Mouse (Mus musculus) kidney, embryonic 15.5 days (tissue): ENCODE measurements around the gene 1700024G13Rik. TPM values are rescaled to one million over a fixed set of nuclear protein-coding genes. Genes with fewer than 3 reads are reported as not detected.
"Not testable (repeated sequence)": the region's sequence is repeated elsewhere in the genome, so short reads cannot be mapped to it uniquely, and the experiment has no call there.

Source experiments
- ATAC-seq: fragments of 200-750 bp; cut with Nextera tagmentation; replicated peaks from 2 replicates; pipeline ENCODE4 v1.8.0; 2017; ENCODE audit warnings: moderate TSS enrichment; ENCODE audit not compliant: low FRiP score
- H3K27ac ChIP-seq: fragments of 300-500 bp; sonication (generic); 2 replicates; pipeline ENCODE4 v1.5.1; 2015; ENCODE audit warnings: mild to moderate bottlenecking, inconsistent platforms
- H3K27me3 ChIP-seq: fragments of 300-500 bp; sonication (generic); 2 replicates; pipeline ENCODE4 v1.6.1; 2015; ENCODE audit warnings: inconsistent platforms
- H3K36me3 ChIP-seq: fragments of 300-500 bp; sonication (generic); 2 replicates; pipeline ENCODE4 v1.6.1; 2015; ENCODE audit warnings: inconsistent platforms
- H3K4me1 ChIP-seq: fragments of 300-500 bp; sonication (generic); 2 replicates; pipeline ENCODE4 v1.6.1; 2015; ENCODE audit warnings: inconsistent platforms
- H3K4me2 ChIP-seq: fragments of 300-500 bp; sonication (generic); 2 replicates; pipeline ENCODE4 v1.6.1; 2015; ENCODE audit warnings: moderate library complexity, mild to moderate bottlenecking, inconsistent platforms
- H3K4me3 ChIP-seq: fragments of 300-500 bp; sonication (generic); replicated peaks from 2 replicates; pipeline ENCODE4 v1.5.1; 2015; ENCODE audit warnings: mild to moderate bottlenecking, inconsistent platforms
- H3K9ac ChIP-seq: fragments of 300-500 bp; sonication (generic); 2 replicates; pipeline ENCODE4 v1.6.1; 2015; ENCODE audit warnings: mild to moderate bottlenecking, inconsistent platforms
- H3K9me3 ChIP-seq: fragments of 300-500 bp; sonication (generic); replicated peaks from 2 replicates; pipeline ENCODE4 v1.6.1; 2016; ENCODE audit warnings: inconsistent platforms
- WGBS: fragments of 180-500 bp; shearing (Covaris S2); methylation state at CpG from one replicate; pipeline ENCODE4 v1.1.7; 2015; ENCODE audit warnings: mixed read lengths; 5-methylcytosine and 5-hydroxymethylcytosine counted together
- polyA plus RNA-seq: library from polyadenylated mRNA; unstranded; fragments of >200 nt; fragmentation: Nextera tagmentation; extraction: Ambion mirVana; gene quantifications from 2 replicates; pipeline ENCODE4 v1.2.1, GENCODE M21; 2015

1700024G13Rik gene
- polyA plus RNA-seq, 1 experiment from 2014 or later = not detected

DNA sequence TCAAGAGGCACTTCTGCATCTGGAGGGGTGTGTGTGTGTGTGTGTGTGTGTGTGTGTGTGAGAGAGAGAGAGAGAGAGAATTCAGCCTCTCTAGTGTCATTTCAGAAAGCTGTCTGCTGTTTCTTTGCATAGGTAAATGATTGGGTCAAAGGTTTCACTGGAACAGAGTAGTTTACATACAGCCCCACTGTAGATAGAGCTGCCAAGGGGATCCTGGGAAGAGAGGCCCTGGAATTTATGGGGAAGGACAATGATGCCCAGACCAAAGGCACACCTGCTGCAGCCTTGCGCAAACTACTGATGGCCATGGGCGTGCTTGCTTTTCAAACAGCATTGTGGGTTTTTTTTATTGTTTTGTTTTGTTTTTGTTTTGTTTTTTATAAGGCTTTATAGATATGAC is 15.7 kb downstream of the 1700024G13Rik start:
- H3K9ac ChIP-seq = no peak overlapping the region
- H3K9me3 ChIP-seq = no peaks in the 10 kb centered on the region
- ATAC-seq = no peak
- no peak overlapping the region for H3K4me3 ChIP-seq
- no peak overlapping the region for H3K27ac ChIP-seq
- H3K36me3 ChIP-seq = no peaks in the 10 kb centered on the region
- H3K4me1 ChIP-seq = no peaks in the 10 kb centered on the region
- WGBS = 88% methylated on average over 2 of the region's 2 CpGs
- no peaks in the 10 kb centered on the region; the same call in 1 of the 2 replicates for H3K27me3 ChIP-seq
- no peak overlapping the region for H3K4me2 ChIP-seq

DNA sequence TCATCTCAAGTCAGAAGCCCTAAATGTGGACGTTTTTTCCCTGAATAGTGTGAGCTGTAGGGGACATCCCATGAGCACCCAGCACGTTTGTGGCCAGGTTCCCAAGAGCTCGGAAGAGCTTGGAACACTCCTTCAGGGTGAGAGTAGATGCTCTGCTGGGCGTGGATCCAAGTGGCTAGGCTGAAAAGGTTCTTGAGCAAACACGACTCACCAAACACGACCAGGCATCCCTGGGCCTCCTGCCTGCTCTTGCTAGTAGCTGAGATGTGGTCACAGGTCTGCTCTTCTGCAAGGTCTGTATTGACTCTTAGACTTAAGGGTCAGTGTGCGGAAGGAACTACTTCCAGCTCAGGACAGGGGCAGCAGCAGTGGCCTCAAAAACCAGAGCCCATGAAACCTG is 18.4 kb downstream of the 1700024G13Rik start:
- Histone ChIP-seq H3K36me3 (no peaks in the 10 kb centered on the region), H3K4me3 (no peak overlapping the region), H3K27me3 (no peaks in the 10 kb centered on the region), H3K9me3 (no peaks in the 10 kb centered on the region), H3K4me2 (no peak overlapping the region), H3K9ac (no peak overlapping the region), H3K27ac (no peak overlapping the region), H3K4me1 (no peaks in the 10 kb centered on the region)
- 73% methylated on average over 7 of the region's 7 CpGs for WGBS
- no peak for ATAC-seq

DNA sequence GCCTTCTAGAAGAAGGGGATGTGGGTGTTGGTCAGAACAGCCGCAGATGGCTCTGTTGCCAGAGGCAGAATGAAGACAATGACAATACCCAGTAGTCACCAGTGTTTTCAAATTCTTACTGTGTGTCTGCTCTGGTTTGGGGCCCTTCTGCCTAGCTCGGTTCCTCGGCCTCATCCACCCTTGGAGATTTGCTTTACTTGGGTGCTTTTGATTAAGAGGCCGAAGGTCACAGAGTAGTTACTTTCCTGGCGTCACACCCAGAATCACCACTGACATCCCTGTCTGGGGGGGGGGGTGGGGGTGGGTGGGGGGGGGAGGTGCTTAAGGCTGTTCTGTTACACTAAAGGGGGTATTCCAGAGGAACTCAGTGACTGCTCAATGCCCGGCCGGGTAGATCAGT is 23.8 kb downstream of the 1700024G13Rik start:
- no peak overlapping the region for H3K27ac ChIP-seq
- no peaks in the 10 kb centered on the region for H3K27me3 ChIP-seq
- no peak overlapping the region for H3K9ac ChIP-seq
- H3K4me2 ChIP-seq = no peak overlapping the region
- no peak for ATAC-seq
- 46% methylated on average over 7 of the region's 7 CpGs for WGBS
- no peak overlapping the region for H3K4me3 ChIP-seq
- H3K9me3 ChIP-seq = no peaks in the 10 kb centered on the region
- H3K4me1 ChIP-seq = no peaks in the 10 kb centered on the region
- no peaks in the 10 kb centered on the region for H3K36me3 ChIP-seq

DNA sequence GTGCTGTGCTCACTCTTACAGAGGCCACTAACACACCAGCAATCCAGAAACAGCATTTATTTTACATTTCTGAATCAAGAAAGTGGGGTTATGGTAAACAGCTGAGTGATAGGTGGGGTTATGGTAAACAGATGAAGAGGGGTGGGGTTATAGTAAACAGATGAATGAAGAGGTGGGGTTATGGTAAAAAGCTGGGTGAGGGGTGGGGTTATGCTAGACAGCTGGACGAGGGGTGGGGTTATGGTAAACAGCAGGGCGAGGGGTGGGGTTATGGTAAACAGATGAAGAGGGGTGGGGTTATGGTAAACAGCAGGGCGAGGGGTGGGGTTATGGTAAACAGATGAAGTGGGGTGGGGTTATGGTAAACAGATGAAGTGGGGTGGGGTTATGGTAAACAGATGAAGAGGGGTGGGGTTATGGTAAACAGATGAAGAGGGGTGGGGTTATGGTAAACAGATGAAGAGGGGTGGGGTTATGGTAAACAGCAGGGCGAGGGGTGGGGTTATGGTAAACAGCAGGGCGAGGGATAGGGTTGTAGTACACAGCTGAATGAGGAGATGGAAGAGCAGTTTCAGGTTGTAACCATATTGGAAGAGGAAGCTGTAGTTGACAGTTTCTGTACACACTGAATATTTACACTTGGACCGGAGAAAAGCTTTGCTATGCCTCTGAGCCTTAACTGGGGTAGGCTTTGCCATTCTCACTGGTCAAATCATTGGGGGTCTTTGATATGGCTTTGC is 36.8 kb downstream of the 1700024G13Rik start:
- not testable (repeated sequence) for H3K4me2 ChIP-seq, H3K36me3 ChIP-seq, H3K27ac ChIP-seq, H3K9ac ChIP-seq, ATAC-seq, H3K9me3 ChIP-seq, H3K4me3 ChIP-seq, H3K4me1 ChIP-seq, H3K27me3 ChIP-seq
- 32% methylated on average over 6 of the region's 6 CpGs for WGBS

DNA sequence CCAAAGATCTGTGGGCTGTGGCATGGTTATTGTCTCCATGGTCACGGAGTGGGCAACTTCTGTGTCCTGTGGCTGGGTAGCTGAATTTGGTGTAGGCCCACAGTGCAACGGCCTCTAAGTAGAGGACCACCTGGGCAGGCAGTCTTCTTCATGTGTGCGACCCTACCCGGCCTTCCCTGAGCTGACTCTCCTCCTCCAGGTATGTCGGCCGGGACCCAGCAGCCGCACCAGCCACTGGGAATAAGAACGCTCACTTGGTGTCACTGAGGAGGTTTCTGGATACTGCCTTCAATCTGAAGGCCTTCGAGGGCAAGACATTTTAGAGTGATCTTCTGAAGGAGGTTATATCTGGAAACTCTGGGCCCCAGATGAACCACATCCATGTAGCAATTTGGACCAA is 40.9 kb downstream of the 1700024G13Rik start:
- Histone ChIP-seq H3K9me3 (no peaks in the 10 kb centered on the region), H3K4me3 (no peak overlapping the region), H3K27ac (no peak overlapping the region), H3K36me3 (no peaks in the 10 kb centered on the region), H3K27me3 (no peaks in the 10 kb centered on the region), H3K4me1 (no peaks in the 10 kb centered on the region), H3K9ac (no peak overlapping the region), H3K4me2 (no peak overlapping the region)
- WGBS = 89% methylated on average over 9 of the region's 9 CpGs
- ATAC-seq = no peak

DNA sequence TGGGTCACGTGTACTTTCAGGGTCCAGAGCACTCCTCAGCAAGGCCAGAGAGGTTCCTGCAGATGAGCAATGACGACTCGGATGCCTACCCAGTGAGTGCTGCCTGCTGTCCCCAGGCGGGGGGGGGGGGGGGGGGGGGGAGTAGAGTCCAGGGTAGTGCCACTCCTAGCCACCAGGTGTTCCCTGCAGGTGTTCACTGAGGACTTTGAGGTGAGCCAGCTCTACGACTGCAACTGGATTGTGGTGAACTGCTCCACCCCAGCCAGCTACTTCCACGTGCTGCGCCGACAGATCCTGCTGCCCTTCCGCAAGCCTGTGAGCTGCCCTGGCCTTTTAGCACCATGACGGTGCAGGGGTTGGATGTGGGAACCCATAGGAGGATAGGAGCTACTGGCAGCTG is 43.5 kb downstream of the 1700024G13Rik start:
- no peak for ATAC-seq
- Histone ChIP-seq H3K27me3 (no peaks in the 10 kb centered on the region), H3K27ac (no peak overlapping the region), H3K9ac (no peak overlapping the region), H3K4me1 (no peaks in the 10 kb centered on the region), H3K4me2 (no peak overlapping the region), H3K9me3 (no peaks in the 10 kb centered on the region), H3K4me3 (no peak overlapping the region), H3K36me3 (peaks cover 4% of the 10 kb centered on the region; the same call in 1 of the 2 replicates)
- WGBS = 87% methylated on average over 10 of the region's 10 CpGs

DNA sequence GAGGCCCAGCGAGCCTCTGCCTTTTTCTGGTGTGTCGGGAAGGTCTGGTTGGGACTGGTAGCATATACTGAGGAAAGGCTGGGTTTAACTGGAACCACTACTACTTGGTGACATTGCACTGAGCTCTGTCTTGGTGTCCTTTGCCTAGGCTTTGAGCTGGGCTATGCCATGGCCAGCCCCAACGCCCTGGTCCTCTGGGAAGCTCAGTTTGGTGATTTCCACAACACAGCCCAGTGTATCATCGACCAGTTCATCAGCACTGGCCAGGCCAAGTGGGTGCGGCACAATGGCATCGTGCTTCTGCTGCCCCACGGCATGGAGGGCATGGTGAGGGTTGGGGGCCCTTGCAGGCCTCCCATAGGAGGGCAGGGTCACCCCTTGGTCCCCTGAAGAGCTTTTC is 44.0 kb downstream of the 1700024G13Rik start:
- 92% methylated on average over 7 of the region's 7 CpGs for WGBS
- Histone ChIP-seq H3K9me3 (no peaks in the 10 kb centered on the region), H3K9ac (no peak overlapping the region), H3K27me3 (no peaks in the 10 kb centered on the region), H3K4me3 (no peak overlapping the region), H3K4me2 (no peak overlapping the region), H3K36me3 (peaks cover 4% of the 10 kb centered on the region; the same call in 1 of the 2 replicates), H3K27ac (no peak overlapping the region), H3K4me1 (no peaks in the 10 kb centered on the region)
- ATAC-seq = no peak

DNA sequence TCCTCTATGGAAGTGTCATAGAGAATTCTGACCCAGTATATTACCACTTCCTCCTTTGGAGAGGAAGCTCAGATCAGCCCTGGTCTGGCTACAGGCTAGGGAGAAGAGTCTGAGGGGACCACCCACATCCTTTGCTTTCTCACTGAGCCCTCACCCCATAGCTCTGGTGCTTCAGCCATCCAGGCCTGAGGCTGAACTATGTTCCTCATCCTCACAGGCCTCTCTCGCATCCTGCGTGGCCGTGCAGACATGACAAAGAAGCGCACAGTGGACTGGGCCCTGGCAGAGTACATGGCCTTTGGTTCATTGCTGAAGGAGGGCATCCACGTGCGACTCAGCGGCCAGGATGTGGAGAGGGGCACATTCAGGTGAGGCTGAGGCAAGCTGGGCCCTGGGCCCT is 46.4 kb downstream of the 1700024G13Rik start:
- H3K27me3 ChIP-seq = no peaks in the 10 kb centered on the region
- H3K4me1 ChIP-seq = no peaks in the 10 kb centered on the region
- no peak overlapping the region for H3K4me3 ChIP-seq
- 97% methylated on average over 7 of the region's 7 CpGs for WGBS
- no peak overlapping the region for H3K4me2 ChIP-seq
- peaks cover 4% of the 10 kb centered on the region; the same call in 1 of the 2 replicates for H3K36me3 ChIP-seq
- no peak overlapping the region for H3K9ac ChIP-seq
- no peak for ATAC-seq
- no peaks in the 10 kb centered on the region for H3K9me3 ChIP-seq
- H3K27ac ChIP-seq = no peak overlapping the region

DNA sequence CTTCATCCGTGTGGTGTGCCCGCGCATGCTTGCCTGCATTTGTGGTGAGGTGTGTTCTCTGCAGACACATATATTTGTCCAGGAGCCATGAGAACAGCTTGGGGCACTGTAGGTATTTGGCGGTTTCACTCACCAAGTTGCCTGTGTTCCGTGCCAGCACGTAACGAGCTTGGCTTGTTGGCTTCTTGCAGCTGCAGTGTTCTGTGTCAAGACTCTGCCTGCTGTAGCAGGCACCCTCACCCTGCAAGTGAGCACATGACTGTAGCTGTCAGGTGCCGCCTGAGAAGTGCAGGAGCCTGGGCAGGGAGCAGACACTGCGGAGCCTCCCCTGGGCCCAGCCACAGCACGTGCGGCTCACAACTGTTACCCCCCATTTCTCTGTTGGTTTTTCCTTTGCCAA is 51.6 kb downstream of the 1700024G13Rik start:
- H3K36me3 ChIP-seq = peaks cover 4% of the 10 kb centered on the region; the same call in 1 of the 2 replicates
- WGBS = 86% methylated on average over 11 of the region's 11 CpGs
- no peak overlapping the region for H3K4me3 ChIP-seq
- H3K4me2 ChIP-seq = no peak overlapping the region
- H3K4me1 ChIP-seq = no peaks in the 10 kb centered on the region
- ATAC-seq = no peak
- H3K9ac ChIP-seq = no peak overlapping the region
- no peak overlapping the region for H3K27ac ChIP-seq
- H3K27me3 ChIP-seq = no peaks in the 10 kb centered on the region
- no peaks in the 10 kb centered on the region for H3K9me3 ChIP-seq

DNA sequence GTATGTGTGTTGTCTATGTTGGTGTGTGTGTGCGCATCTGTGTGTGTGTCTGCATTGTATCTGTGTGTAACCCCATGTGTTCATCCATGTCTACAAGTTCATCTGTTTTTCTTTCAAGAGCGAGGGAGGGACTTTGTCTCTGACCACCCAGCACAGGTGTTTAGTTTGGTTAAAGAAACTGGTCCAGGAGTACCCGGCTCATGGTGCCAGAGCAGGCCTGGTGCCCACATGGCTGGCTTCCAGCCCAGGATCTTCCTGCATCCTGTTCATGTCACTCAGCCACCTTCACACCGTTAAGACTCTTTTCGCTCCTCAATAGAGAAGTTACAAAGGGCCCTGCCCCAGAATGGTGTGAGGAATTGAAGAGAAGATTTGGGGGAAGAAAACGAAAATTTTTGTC is 52.2 kb downstream of the 1700024G13Rik start:
- WGBS = 82% methylated on average over 6 of the region's 6 CpGs
- H3K9ac ChIP-seq = no peak overlapping the region

DNA sequence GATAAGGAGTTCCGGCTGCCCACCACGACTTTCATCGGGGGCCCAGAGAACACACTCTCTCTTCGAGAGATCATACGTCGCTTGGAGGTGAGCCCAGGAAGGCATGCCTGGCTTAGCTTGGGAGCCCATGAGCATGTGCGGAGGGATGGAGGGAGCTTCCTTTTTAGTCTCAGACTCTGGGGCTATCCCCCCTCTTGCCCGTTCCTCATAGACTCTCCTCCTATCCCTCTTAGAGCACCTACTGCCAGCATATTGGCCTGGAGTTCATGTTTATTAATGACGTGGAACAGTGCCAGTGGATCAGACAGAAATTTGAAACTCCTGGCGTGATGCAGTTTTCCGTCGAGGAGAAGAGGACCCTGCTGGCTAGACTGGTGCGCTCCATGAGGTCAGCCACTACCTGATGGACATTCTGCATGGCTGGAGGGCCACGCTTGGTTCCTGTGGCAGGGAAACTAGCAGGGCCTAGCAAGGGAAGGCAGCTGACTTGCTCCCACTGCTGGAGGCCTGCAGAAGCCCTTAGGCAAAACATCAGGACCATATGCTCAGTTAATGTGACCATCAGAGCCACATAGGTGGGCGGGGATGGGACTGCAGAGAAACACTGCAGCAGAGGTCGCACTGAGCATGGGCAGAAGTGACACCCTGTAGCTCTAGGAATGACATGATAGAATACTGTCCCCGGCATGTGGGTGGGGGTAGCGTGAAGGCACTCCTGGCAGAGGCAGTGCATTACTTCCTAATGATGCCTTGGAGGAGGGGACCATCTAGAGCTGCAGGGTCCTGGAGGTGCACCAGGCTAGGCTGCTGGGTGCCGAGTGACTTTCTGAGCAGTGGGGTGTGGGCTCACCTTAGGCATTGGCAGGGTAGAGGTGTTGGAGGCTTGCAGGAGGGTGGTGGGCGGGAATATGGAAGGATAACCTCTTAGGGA is 55.4 kb downstream of the 1700024G13Rik start:
- H3K27me3 ChIP-seq = no peaks in the 10 kb centered on the region
- ATAC-seq = no peak

More for the DNA sequence above, 52.2 kb downstream of the 1700024G13Rik start:
- Histone ChIP-seq H3K4me3 (no peak overlapping the region), H3K4me1 (no peaks in the 10 kb centered on the region), H3K27me3 (no peaks in the 10 kb centered on the region), H3K9me3 (no peaks in the 10 kb centered on the region), H3K4me2 (no peak overlapping the region), H3K36me3 (peaks cover 4% of the 10 kb centered on the region; the same call in 1 of the 2 replicates), H3K27ac (no peak overlapping the region)
- ATAC-seq = no peak

DNA sequence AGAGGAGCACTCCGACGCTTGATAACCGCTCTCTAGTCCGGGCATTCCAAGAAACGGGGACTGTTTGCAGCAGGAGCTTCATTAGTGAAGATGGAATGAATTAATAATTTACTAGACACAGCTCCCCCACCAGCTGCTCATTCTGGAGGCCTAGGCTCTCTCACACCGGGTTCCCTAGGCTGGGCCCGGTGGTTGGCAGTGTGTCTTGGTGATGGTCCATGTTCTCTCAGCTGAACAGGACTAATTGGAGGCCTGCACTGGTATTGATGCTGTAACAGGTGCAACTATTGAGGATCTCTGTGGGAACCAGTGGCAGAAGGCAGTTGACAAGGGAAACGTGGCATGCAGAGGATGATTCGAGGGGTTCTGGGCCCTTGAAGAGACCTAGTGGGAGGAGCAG is 60.8 kb downstream of the 1700024G13Rik start:
- Histone ChIP-seq H3K27me3 (no peaks in the 10 kb centered on the region), H3K4me1 (peaks cover 3% of the 10 kb centered on the region; the same call in 1 of the 2 replicates), H3K9ac (no peak overlapping the region), H3K9me3 (no peaks in the 10 kb centered on the region), H3K4me3 (no peak overlapping the region), H3K4me2 (no peak overlapping the region), H3K27ac (no peak overlapping the region), H3K36me3 (no peaks in the 10 kb centered on the region)
- no peak for ATAC-seq
- WGBS = 81% methylated on average over 9 of the region's 9 CpGs

More for the DNA sequence above, 55.4 kb downstream of the 1700024G13Rik start:
- no peak overlapping the region for H3K27ac ChIP-seq
- WGBS = 75% methylated on average over 20 of the region's 20 CpGs
- no peaks in the 10 kb centered on the region for H3K9me3 ChIP-seq
- H3K4me2 ChIP-seq = no peak overlapping the region
- no peaks in the 10 kb centered on the region for H3K4me1 ChIP-seq
- H3K36me3 ChIP-seq = no peaks in the 10 kb centered on the region
- H3K9ac ChIP-seq = no peak overlapping the region
- no peak overlapping the region for H3K4me3 ChIP-seq
